Mouse (Mus musculus): ENCODE results near the gene Rnf214. TPM values are rescaled to one million over a fixed set of nuclear protein-coding genes. Genes with fewer than 3 reads are reported as not detected.

Gene Rnf214
- polyA plus RNA-seq, 1 experiment from 2014 or later, result 45.9 TPM

GRCm38 (mm10) chr9:45917041-45917934, 10.6 kb upstream of the Rnf214 start:
- H3K4me1 ChIP-seq (ENCODE audit: control insufficient read depth, insufficient read depth, low read length), result no peaks in the 10 kb centered on the region
- H3K27me3 ChIP-seq (ENCODE audit: control insufficient read depth, insufficient read depth, low read length), result no peaks in the 10 kb centered on the region
- no peaks in the 10 kb centered on the region for H3K9me3 ChIP-seq (replicated peaks; ENCODE audit: control insufficient read depth, low read length)
- ATAC-seq (replicated peaks; ENCODE audit: insufficient number of reproducible peaks, low FRiP score, low TSS enrichment), result no peak
- WGBS (ENCODE audit: insufficient replicate concordance), result 88% methylated on average over 5 of the region's 5 CpGs
- no peak overlapping the region for H3K4me3 ChIP-seq (ENCODE audit: low read depth, low read length)
- no peak overlapping the region for H3K27ac ChIP-seq (ENCODE audit: low read depth, low read length)
- H3K36me3 ChIP-seq (ENCODE audit: control insufficient read depth, insufficient read depth, low read length), result peaks cover 26% of the 10 kb centered on the region
- no peak overlapping the region for H3K4me2 ChIP-seq
- no peak overlapping the region for H3K9ac ChIP-seq (ENCODE audit: low read depth, low read length)

- no peak overlapping the region for H3K9ac ChIP-seq (ENCODE audit: low read depth, low read length)
- ATAC-seq (replicated peaks; ENCODE audit: insufficient number of reproducible peaks, low FRiP score, low TSS enrichment), result no peak
- no peaks in the 10 kb centered on the region for H3K27me3 ChIP-seq (ENCODE audit: control insufficient read depth, insufficient read depth, low read length)
- WGBS (ENCODE audit: insufficient replicate concordance), result 77% methylated on average over 2 of the region's 2 CpGs
- no peaks in the 10 kb centered on the region for H3K4me1 ChIP-seq (ENCODE audit: control insufficient read depth, insufficient read depth, low read length)
- H3K9me3 ChIP-seq (replicated peaks; ENCODE audit: control insufficient read depth, low read length), result no peaks in the 10 kb centered on the region
- no peak overlapping the region for H3K27ac ChIP-seq (ENCODE audit: low read depth, low read length)
- no peak overlapping the region for H3K4me3 ChIP-seq (ENCODE audit: low read depth, low read length)
- peaks cover 30% of the 10 kb centered on the region for H3K36me3 ChIP-seq (ENCODE audit: control insufficient read depth, insufficient read depth, low read length)
- H3K4me2 ChIP-seq, result no peak overlapping the region
Measured at GRCm38 (mm10) chr9:45915659-45916058, 8.9 kb upstream of the Rnf214 start.

GRCm38 (mm10) chr9:45911673-45912072, 5.0 kb upstream of the Rnf214 start:
- H3K27ac ChIP-seq (ENCODE audit: low read depth, low read length), result no peak overlapping the region
- H3K4me1 ChIP-seq (ENCODE audit: control insufficient read depth, insufficient read depth, low read length), result peaks cover 8% of the 10 kb centered on the region
- peaks cover 20% of the 10 kb centered on the region for H3K36me3 ChIP-seq (ENCODE audit: control insufficient read depth, insufficient read depth, low read length)
- ATAC-seq (replicated peaks; ENCODE audit: insufficient number of reproducible peaks, low FRiP score, low TSS enrichment), result no peak
- H3K4me2 ChIP-seq, result no peak overlapping the region
- H3K9me3 ChIP-seq (replicated peaks; ENCODE audit: control insufficient read depth, low read length), result no peaks in the 10 kb centered on the region
- H3K4me3 ChIP-seq (ENCODE audit: low read depth, low read length), result no peak overlapping the region
- whole genome bisulfite sequencing (ENCODE audit: insufficient replicate concordance), result 59% methylated on average over 1 of the region's 1 CpGs
- no peaks in the 10 kb centered on the region for H3K27me3 ChIP-seq (ENCODE audit: control insufficient read depth, insufficient read depth, low read length)
- H3K9ac ChIP-seq (ENCODE audit: low read depth, low read length), result no peak overlapping the region

- no peak for ATAC-seq (replicated peaks; ENCODE audit: insufficient number of reproducible peaks, low FRiP score, low TSS enrichment)
- Histone ChIP-seq H3K36me3 (ENCODE audit: control insufficient read depth, insufficient read depth, low read length) (peaks cover 19% of the 10 kb centered on the region), H3K4me2 (no peak overlapping the region), H3K4me1 (ENCODE audit: control insufficient read depth, insufficient read depth, low read length) (peaks cover 8% of the 10 kb centered on the region), H3K9me3 (replicated peaks; ENCODE audit: control insufficient read depth, low read length) (no peaks in the 10 kb centered on the region), H3K4me3 (ENCODE audit: low read depth, low read length) (no peak overlapping the region), H3K27ac (ENCODE audit: low read depth, low read length) (no peak overlapping the region), H3K9ac (ENCODE audit: low read depth, low read length) (no peak overlapping the region), H3K27me3 (ENCODE audit: control insufficient read depth, insufficient read depth, low read length) (no peaks in the 10 kb centered on the region)
- 92% methylated on average over 3 of the region's 3 CpGs for WGBS (ENCODE audit: insufficient replicate concordance)
Measured at GRCm38 (mm10) chr9:45910995-45911394, 4.3 kb upstream of the Rnf214 start.

- peaks cover 11% of the 10 kb centered on the region for H3K36me3 ChIP-seq (ENCODE audit: control insufficient read depth, insufficient read depth, low read length)
- 0 out of 2 replicates have a peak, but pooled peaks have one; percentile 1 for ATAC-seq (replicated peaks; ENCODE audit: insufficient number of reproducible peaks, low FRiP score, low TSS enrichment)
- H3K9me3 ChIP-seq (replicated peaks; ENCODE audit: control insufficient read depth, low read length), result no peaks in the 10 kb centered on the region
- peaks cover 15% of the 10 kb centered on the region for H3K4me1 ChIP-seq (ENCODE audit: control insufficient read depth, insufficient read depth, low read length)
- H3K4me3 ChIP-seq (ENCODE audit: low read depth, low read length), result peak overlapping the region; percentile 98
- peak overlapping the region; percentile 96 for H3K9ac ChIP-seq (ENCODE audit: low read depth, low read length)
- no peaks in the 10 kb centered on the region for H3K27me3 ChIP-seq (ENCODE audit: control insufficient read depth, insufficient read depth, low read length)
- under 1% methylated on average over 19 of the region's 19 CpGs for WGBS (ENCODE audit: insufficient replicate concordance)
- H3K4me2 ChIP-seq, result peak overlapping the region; percentile 77
- peak overlapping the region; percentile 98 for H3K27ac ChIP-seq (ENCODE audit: low read depth, low read length)
Measured at GRCm38 (mm10) chr9:45907078-45907428, 342 bp upstream of the Rnf214 start.

GRCm38 (mm10) chr9:45905811-45906237, 887 bp downstream of the Rnf214 start:
- H3K27ac ChIP-seq (ENCODE audit: low read depth, low read length), result peak overlapping the region; percentile 98
- peaks cover 15% of the 10 kb centered on the region for H3K4me1 ChIP-seq (ENCODE audit: control insufficient read depth, insufficient read depth, low read length)
- 1% methylated on average over 22 of the region's 27 CpGs for WGBS (ENCODE audit: insufficient replicate concordance)
- H3K27me3 ChIP-seq (ENCODE audit: control insufficient read depth, insufficient read depth, low read length), result no peaks in the 10 kb centered on the region
- H3K4me3 ChIP-seq (ENCODE audit: low read depth, low read length), result peak overlapping the region; percentile 98
- no peaks in the 10 kb centered on the region for H3K9me3 ChIP-seq (replicated peaks; ENCODE audit: control insufficient read depth, low read length)
- peak overlapping the region; percentile 96 for H3K9ac ChIP-seq (ENCODE audit: low read depth, low read length)
- ATAC-seq (replicated peaks; ENCODE audit: insufficient number of reproducible peaks, low FRiP score, low TSS enrichment), result peak; percentile 51
- peaks cover 8% of the 10 kb centered on the region for H3K36me3 ChIP-seq (ENCODE audit: control insufficient read depth, insufficient read depth, low read length)
- H3K4me2 ChIP-seq, result peak overlapping the region; percentile 77

GRCm38 (mm10) chr9:45905196-45905595, 1.5 kb downstream of the Rnf214 start:
- no peak for ATAC-seq (replicated peaks; ENCODE audit: insufficient number of reproducible peaks, low FRiP score, low TSS enrichment)
- H3K4me1 ChIP-seq (ENCODE audit: control insufficient read depth, insufficient read depth, low read length), result peaks cover 15% of the 10 kb centered on the region
- H3K4me3 ChIP-seq (ENCODE audit: low read depth, low read length), result peak overlapping the region; percentile 98
- peak overlapping the region; percentile 96 for H3K9ac ChIP-seq (ENCODE audit: low read depth, low read length)
- H3K4me2 ChIP-seq, result peak overlapping the region; percentile 77
- no peak overlapping the region for H3K27ac ChIP-seq (ENCODE audit: low read depth, low read length)
- 54% methylated on average over 4 of the region's 4 CpGs for WGBS (ENCODE audit: insufficient replicate concordance)
- no peaks in the 10 kb centered on the region for H3K27me3 ChIP-seq (ENCODE audit: control insufficient read depth, insufficient read depth, low read length)
- H3K9me3 ChIP-seq (replicated peaks; ENCODE audit: control insufficient read depth, low read length), result no peaks in the 10 kb centered on the region
- H3K36me3 ChIP-seq (ENCODE audit: control insufficient read depth, insufficient read depth, low read length), result peaks cover 10% of the 10 kb centered on the region

- Histone ChIP-seq H3K36me3 (ENCODE audit: control insufficient read depth, insufficient read depth, low read length) (peaks cover 29% of the 10 kb centered on the region), H3K4me1 (ENCODE audit: control insufficient read depth, insufficient read depth, low read length) (no peaks in the 10 kb centered on the region), H3K4me3 (ENCODE audit: low read depth, low read length) (no peak overlapping the region), H3K4me2 (no peak overlapping the region), H3K27ac (ENCODE audit: low read depth, low read length) (no peak overlapping the region), H3K9ac (ENCODE audit: low read depth, low read length) (no peak overlapping the region), H3K9me3 (replicated peaks; ENCODE audit: control insufficient read depth, low read length) (no peaks in the 10 kb centered on the region), H3K27me3 (ENCODE audit: control insufficient read depth, insufficient read depth, low read length) (no peaks in the 10 kb centered on the region)
- no peak for ATAC-seq (replicated peaks; ENCODE audit: insufficient number of reproducible peaks, low FRiP score, low TSS enrichment)
Measured at GRCm38 (mm10) chr9:45893681-45894080, 13.0 kb downstream of the Rnf214 start.

- no peaks in the 10 kb centered on the region for H3K4me1 ChIP-seq (ENCODE audit: control insufficient read depth, insufficient read depth, low read length)
- H3K9me3 ChIP-seq (replicated peaks; ENCODE audit: control insufficient read depth, low read length), result no peaks in the 10 kb centered on the region
- H3K27me3 ChIP-seq (ENCODE audit: control insufficient read depth, insufficient read depth, low read length), result no peaks in the 10 kb centered on the region
- WGBS (ENCODE audit: insufficient replicate concordance), result 80% methylated on average over 2 of the region's 2 CpGs
- no peak for ATAC-seq (replicated peaks; ENCODE audit: insufficient number of reproducible peaks, low FRiP score, low TSS enrichment)
- no peak overlapping the region for H3K9ac ChIP-seq (ENCODE audit: low read depth, low read length)
- no peak overlapping the region for H3K27ac ChIP-seq (ENCODE audit: low read depth, low read length)
- no peak overlapping the region for H3K4me3 ChIP-seq (ENCODE audit: low read depth, low read length)
- H3K36me3 ChIP-seq (ENCODE audit: control insufficient read depth, insufficient read depth, low read length), result peaks cover 2% of the 10 kb centered on the region; the same call in 1 of the 2 replicates
- H3K4me2 ChIP-seq, result no peak overlapping the region
Measured at GRCm38 (mm10) chr9:45877928-45878327, 28.8 kb downstream of the Rnf214 start.
